Mouse (Mus musculus) liver, embryonic 11.5 days (tissue): Measurements from ENCODE around the gene 9130213A22Rik. TPM values are rescaled to one million over a fixed set of nuclear protein-coding genes. Genes with fewer than 3 reads are reported as not detected.

Source experiments
- ATAC-seq: fragments of 200-750 bp; cut with Nextera tagmentation; replicated peaks from 2 replicates; pipeline ENCODE4 v1.8.0; 2017; ENCODE audit warnings: moderate number of reproducible peaks, mild to moderate bottlenecking, moderate TSS enrichment, moderate library complexity; ENCODE audit not compliant: low FRiP score
- DNase-seq: peaks from one replicate; pipeline ENCODE4 v3.0.0-alpha.2; 2017; ENCODE audit warnings: low spot score
- H3K27ac ChIP-seq: fragments of 300-500 bp; sonication (generic); 2 replicates; pipeline ENCODE4 v1.5.1; 2014; ENCODE audit warnings: mild to moderate bottlenecking, low read depth, low read length, control low read depth
- H3K27me3 ChIP-seq: fragments of 300-500 bp; sonication (generic); replicated peaks from 2 replicates; pipeline ENCODE4 v1.6.1; 2014; ENCODE audit warnings: low read length, mixed read lengths; ENCODE audit not compliant: control insufficient read depth, insufficient read depth
- H3K36me3 ChIP-seq: fragments of 300-500 bp; sonication (generic); 2 replicates; pipeline ENCODE4 v1.6.1; 2014; ENCODE audit warnings: mild to moderate bottlenecking, low read length, moderate library complexity, mixed read lengths; ENCODE audit not compliant: control insufficient read depth, insufficient read depth
- H3K4me1 ChIP-seq: fragments of 300-500 bp; sonication (generic); replicated peaks from 2 replicates; pipeline ENCODE4 v1.6.1; 2014; ENCODE audit warnings: low read length, mixed read lengths; ENCODE audit not compliant: control insufficient read depth, insufficient read depth
- H3K4me2 ChIP-seq: fragments of 300-500 bp; sonication (generic); 2 replicates; pipeline ENCODE4 v1.6.1; 2014; ENCODE audit warnings: mild to moderate bottlenecking, control low read depth, moderate library complexity
- H3K4me3 ChIP-seq: fragments of 300-500 bp; sonication (generic); 2 replicates; pipeline ENCODE4 v1.5.1; 2014; ENCODE audit warnings: low read depth, low read length, control low read depth
- H3K9ac ChIP-seq: fragments of 300-500 bp; sonication (generic); 2 replicates; pipeline ENCODE4 v1.6.1; 2014; ENCODE audit warnings: low read depth, low read length, control low read depth
- H3K9me3 ChIP-seq: fragments of 300-500 bp; sonication (generic); 2 replicates; pipeline ENCODE4 v1.6.1; 2016; ENCODE audit warnings: low read length, inconsistent platforms, mixed read lengths; ENCODE audit not compliant: control insufficient read depth
- WGBS: fragments of 180-500 bp; shearing (Covaris S2); extraction: QIAGEN DNeasy Blood & Tissue Kit; methylation state at CpG from one replicate; pipeline ENCODE4 v1.1.7; 2014; 5-methylcytosine and 5-hydroxymethylcytosine counted together
- polyA plus RNA-seq: library from polyadenylated mRNA; unstranded; fragments of >200 nt; fragmentation: Nextera tagmentation; extraction: Ambion mirVana; gene quantifications from 2 replicates; pipeline ENCODE4 v1.2.1, GENCODE M21; 2014

The 9130213A22Rik gene
- polyA plus RNA-seq, 1 experiment from 2014 or later, result 0.10 TPM

DNA sequence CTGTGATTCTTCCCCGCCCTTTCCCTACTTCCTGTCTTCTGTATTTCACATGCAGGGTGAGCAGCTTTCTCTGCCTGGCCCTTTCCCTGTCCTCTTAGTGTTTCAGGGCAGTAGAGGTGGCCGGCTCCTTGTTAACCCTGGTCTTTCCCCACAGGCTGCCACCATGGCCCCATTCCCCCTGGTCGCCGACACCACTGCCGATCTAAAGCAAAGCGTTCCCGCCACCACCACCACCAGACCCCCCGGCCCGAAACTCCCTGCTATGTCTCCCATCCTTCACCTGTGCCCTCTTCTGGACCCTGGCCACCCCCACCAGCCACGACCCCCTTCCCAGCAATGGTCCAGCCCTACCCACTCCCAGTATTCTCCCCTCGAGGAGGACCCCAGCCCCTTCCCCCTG, 16.1 kb downstream of the 9130213A22Rik start:
- DNase-seq (no peak), ATAC-seq (no peak)
- Histone ChIP-seq H3K9me3 (no peaks in the 10 kb centered on the region), H3K4me2 (no peak overlapping the region), H3K9ac (no peak overlapping the region), H3K27ac (no peak overlapping the region), H3K27me3 (no peaks in the 10 kb centered on the region), H3K4me1 (peaks cover 8% of the 10 kb centered on the region), H3K36me3 (peaks cover 33% of the 10 kb centered on the region), H3K4me3 (no peak overlapping the region)
- 93% methylated on average over 11 of the region's 11 CpGs for WGBS

DNA sequence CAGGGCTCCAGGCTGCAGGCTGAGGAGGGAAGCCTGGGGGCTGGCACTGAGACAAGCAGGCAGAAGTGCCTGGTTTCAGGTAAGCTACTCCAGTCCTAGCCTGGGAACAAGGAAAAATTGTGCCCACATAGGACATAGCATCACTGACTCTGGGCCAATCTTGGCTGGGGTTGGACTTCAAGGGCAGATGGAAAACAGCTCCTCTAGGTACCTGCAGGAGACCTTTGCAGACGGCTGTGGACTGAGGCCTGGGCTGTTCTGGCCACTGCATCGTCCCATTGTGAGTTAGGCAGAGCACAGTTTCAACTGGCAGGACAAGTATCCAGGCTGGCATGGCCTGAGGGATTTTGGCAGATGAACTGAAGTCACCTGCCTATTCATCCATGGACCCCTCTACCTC, 16.6 kb downstream of the 9130213A22Rik start:
- H3K36me3 ChIP-seq, result peaks cover 38% of the 10 kb centered on the region
- ATAC-seq, result no peak

DNA sequence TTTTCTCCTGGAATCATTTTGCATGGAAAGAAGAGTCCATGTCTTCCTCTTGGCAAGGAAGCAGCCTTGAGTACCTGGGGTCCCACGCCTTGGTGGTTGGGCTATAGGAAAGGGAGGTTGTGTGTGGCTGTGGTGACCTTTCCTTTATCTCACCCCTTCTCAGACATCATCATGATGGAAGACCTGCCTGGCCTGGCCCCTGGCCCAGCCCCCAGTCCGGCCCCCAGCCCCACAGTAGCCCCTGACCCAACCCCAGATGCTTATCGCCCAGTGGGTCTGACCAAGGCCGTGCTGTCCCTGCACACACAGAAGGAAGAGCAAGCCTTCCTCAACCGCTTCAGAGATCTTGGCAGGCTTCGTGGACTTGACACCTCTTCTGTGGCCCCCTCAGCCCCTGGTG, 17.2 kb downstream of the 9130213A22Rik start:
- no peak overlapping the region for H3K4me2 ChIP-seq
- H3K9ac ChIP-seq, result no peak overlapping the region
- ATAC-seq, result no peak
- peaks cover 39% of the 10 kb centered on the region for H3K36me3 ChIP-seq
- 87% methylated on average over 6 of the region's 6 CpGs for WGBS
- no peak overlapping the region for H3K27ac ChIP-seq
- peaks cover 13% of the 10 kb centered on the region for H3K4me1 ChIP-seq
- no peaks in the 10 kb centered on the region for H3K9me3 ChIP-seq
- H3K27me3 ChIP-seq, result no peaks in the 10 kb centered on the region
- no peak overlapping the region for H3K4me3 ChIP-seq
- no peak for DNase-seq

More for the DNA sequence above, 16.6 kb downstream of the 9130213A22Rik start:
- no peak overlapping the region for H3K27ac ChIP-seq
- no peak overlapping the region for H3K9ac ChIP-seq
- DNase-seq, result no peak
- H3K27me3 ChIP-seq, result no peaks in the 10 kb centered on the region
- no peak overlapping the region for H3K4me2 ChIP-seq
- no peak overlapping the region for H3K4me3 ChIP-seq
- H3K4me1 ChIP-seq, result peaks cover 7% of the 10 kb centered on the region
- 72% methylated on average over 2 of the region's 2 CpGs for WGBS
- no peaks in the 10 kb centered on the region for H3K9me3 ChIP-seq

GRCm38 (mm10) chr11:69104487-69104886, 17.9 kb downstream of the 9130213A22Rik start:
- DNase-seq, result no peak
- Histone ChIP-seq H3K27ac (no peak overlapping the region), H3K4me2 (no peak overlapping the region), H3K9me3 (no peaks in the 10 kb centered on the region), H3K36me3 (peaks cover 39% of the 10 kb centered on the region), H3K4me1 (peaks cover 13% of the 10 kb centered on the region), H3K27me3 (no peaks in the 10 kb centered on the region), H3K9ac (no peak overlapping the region), H3K4me3 (no peak overlapping the region)
- ATAC-seq, result no peak
- WGBS, result 89% methylated on average over 14 of the region's 14 CpGs

DNA sequence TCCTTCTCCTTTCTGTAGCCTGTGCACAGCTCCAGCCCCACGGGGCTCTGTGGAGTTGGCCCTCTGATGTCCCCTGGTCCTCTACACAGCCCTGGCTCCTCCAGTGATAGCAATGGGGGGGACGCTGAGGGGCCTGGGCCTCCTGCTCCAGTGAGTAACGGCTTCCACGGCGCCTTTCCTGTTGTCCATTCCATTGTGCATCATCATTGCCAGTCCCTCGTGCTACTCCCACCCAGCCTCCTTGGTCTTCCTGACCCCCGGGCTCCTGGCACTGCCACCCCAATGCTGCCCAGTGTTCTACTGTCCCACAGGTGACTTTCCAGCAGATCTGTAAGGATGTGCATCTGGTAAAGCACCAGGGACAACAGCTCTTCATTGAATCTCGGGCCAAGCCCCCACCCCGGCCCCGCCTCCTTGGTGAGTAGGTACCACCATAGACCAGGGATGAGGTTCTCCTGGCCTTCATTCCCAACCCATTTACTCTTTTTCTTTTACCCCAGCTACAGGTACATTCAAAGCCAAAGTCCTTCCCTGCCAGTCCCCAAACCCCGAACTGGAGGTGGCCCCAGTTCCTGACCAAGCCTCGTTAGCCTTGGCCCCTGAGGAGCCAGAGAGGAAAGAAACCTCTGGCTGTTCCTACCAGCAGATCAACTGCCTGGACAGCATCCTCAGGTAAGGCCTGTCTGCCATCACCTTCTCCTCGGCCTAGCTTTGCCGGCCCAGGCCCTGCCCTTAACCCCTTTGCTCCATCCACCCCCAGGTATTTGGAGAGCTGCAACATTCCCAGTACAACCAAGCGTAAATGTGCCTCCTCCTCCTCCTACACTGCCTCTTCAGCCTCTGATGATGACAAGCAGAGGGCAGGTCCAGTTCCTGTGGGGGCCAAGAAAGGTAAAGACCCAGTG, 18.6 kb downstream of the 9130213A22Rik start:
- Histone ChIP-seq H3K9me3 (no peaks in the 10 kb centered on the region), H3K27ac (no peak overlapping the region), H3K36me3 (peaks cover 37% of the 10 kb centered on the region), H3K4me3 (no peak overlapping the region), H3K9ac (no peak overlapping the region), H3K27me3 (no peaks in the 10 kb centered on the region), H3K4me1 (peaks cover 18% of the 10 kb centered on the region), H3K4me2 (no peak overlapping the region)
- DNase-seq, result no peak
- WGBS, result 89% methylated on average over 15 of the region's 15 CpGs
- ATAC-seq, result no peak

GRCm38 (mm10) chr11:69103121-69103520, 19.3 kb downstream of the 9130213A22Rik start:
- Histone ChIP-seq H3K4me1 (peaks cover 23% of the 10 kb centered on the region), H3K36me3 (peaks cover 31% of the 10 kb centered on the region), H3K4me2 (no peak overlapping the region), H3K27ac (no peak overlapping the region), H3K27me3 (no peaks in the 10 kb centered on the region), H3K4me3 (no peak overlapping the region), H3K9me3 (no peaks in the 10 kb centered on the region), H3K9ac (no peak overlapping the region)
- no peak for ATAC-seq
- 94% methylated on average over 14 of the region's 14 CpGs for WGBS
- no peak for DNase-seq

DNA sequence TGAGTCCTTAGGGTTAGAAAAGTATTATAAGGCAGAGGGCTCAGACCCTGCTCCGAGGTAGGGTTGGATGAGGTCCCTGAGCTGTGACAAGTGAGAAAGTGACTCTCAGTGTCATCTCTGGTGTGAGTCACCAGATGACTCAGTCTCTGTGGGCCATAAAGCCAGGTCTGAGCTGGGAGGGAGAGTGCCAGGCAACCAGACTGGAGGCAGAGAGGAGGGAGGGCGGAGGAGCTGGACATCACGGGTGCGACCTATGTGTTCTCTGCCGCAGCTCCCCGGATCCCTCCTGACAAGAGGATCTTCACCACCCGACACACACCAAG, 20.0 kb downstream of the 9130213A22Rik start:
- no peak overlapping the region for H3K27ac ChIP-seq
- peaks cover 25% of the 10 kb centered on the region for H3K36me3 ChIP-seq
- no peak overlapping the region for H3K4me2 ChIP-seq
- H3K27me3 ChIP-seq, result no peaks in the 10 kb centered on the region
- H3K9ac ChIP-seq, result no peak overlapping the region
- ATAC-seq, result no peak
- H3K4me1 ChIP-seq, result peaks cover 30% of the 10 kb centered on the region
- no peaks in the 10 kb centered on the region for H3K9me3 ChIP-seq
- WGBS, result 86% methylated on average over 7 of the region's 7 CpGs
- H3K4me3 ChIP-seq, result no peak overlapping the region
- no peak for DNase-seq

- no peak overlapping the region for H3K4me3 ChIP-seq
- no peak overlapping the region for H3K9ac ChIP-seq
- no peak overlapping the region for H3K4me2 ChIP-seq
- no peaks in the 10 kb centered on the region for H3K27me3 ChIP-seq
- no peak for DNase-seq
- no peak overlapping the region for H3K27ac ChIP-seq
- H3K4me1 ChIP-seq, result peaks cover 35% of the 10 kb centered on the region
- no peak for ATAC-seq
- peaks cover 24% of the 10 kb centered on the region for H3K36me3 ChIP-seq
- no peaks in the 10 kb centered on the region for H3K9me3 ChIP-seq
- 88% methylated on average over 21 of the region's 21 CpGs for WGBS
These were observed 20.6 kb downstream of the 9130213A22Rik start for GRCm38 (mm10) chr11:69101604-69102402.
